Mouse (Mus musculus) small intestine, adult 2 months (tissue): ENCODE measurements at regions not wholly inside any gene's neighbourhood (a gene's known extent, or its start where the extent isn't known, plus 50 kb on each side); places are given as distances from the start of the nearest gene placed in this dataset.

ENCODE experiments used
- CTCF ChIP-seq: fragments of 200-500 bp; IDR thresholded peaks from 2 replicates; pipeline ENCODE4 v1.5.1; 2012; ENCODE audit warnings: low read depth, mild to moderate bottlenecking, control low read depth, inconsistent platforms, low read length, moderate library complexity, mixed read lengths; ENCODE audit not compliant: insufficient replicate concordance, insufficient read length; ENCODE audit errors: extremely low read depth
- POLR2A ChIP-seq: fragments of 200-500 bp; IDR thresholded peaks from 2 replicates; pipeline ENCODE4 v1.6.1; 2012; ENCODE audit warnings: low read depth, mild to moderate bottlenecking, control low read depth, inconsistent platforms, low read length, moderate library complexity

DNA sequence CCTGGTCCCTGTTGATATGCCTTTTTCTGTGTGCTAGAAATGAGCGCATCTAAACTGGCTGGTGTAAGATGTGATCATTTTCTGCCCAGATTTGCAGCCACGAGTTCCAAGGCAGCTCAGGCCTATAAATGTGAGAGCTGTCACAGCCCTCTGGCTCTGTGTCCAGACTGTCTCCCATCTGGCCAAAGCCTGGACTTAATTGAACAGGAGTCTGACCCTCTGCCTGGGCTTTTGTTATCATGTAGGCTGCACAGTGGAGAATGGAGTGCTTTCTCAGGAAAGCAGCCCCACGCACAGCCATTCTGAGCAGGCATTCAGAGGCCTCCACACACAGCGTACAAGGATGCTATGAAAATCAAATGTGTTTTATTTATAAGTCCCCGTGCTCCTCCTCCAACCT lies 141.9 kb upstream of the Tbc1d5 start:
- TF ChIP-seq POLR2A (no peak), CTCF (no peak)
